Mouse (Mus musculus) G1E (cell line): ENCODE data around the gene Kcnc1. TPM values are rescaled to one million over a fixed set of nuclear protein-coding genes. Genes with fewer than 3 reads are reported as not detected.

Experiments
- ATAC-seq: 2 replicates; pipeline ENCODE4 v1.8.0; 2016; ENCODE audit warnings: mild to moderate bottlenecking; ENCODE audit not compliant: insufficient number of reproducible peaks, poor library complexity, low FRiP score, severe bottlenecking; ENCODE audit errors: extremely low read depth
- DNase-seq: peaks from one replicate; pipeline ENCODE4 v3.0.0; 2012; ENCODE audit warnings: low spot score
- H3K27me3 ChIP-seq: 2 replicates; pipeline ENCODE4 v1.6.1; 2012; ENCODE audit warnings: mild to moderate bottlenecking, low read length, inconsistent platforms; ENCODE audit not compliant: insufficient read depth
- H3K36me3 ChIP-seq: replicated peaks from 2 replicates; pipeline ENCODE3; 2012; ENCODE audit warnings: mild to moderate bottlenecking, inconsistent platforms
- H3K4me1 ChIP-seq: 2 replicates; pipeline ENCODE4 v1.6.1; 2012; ENCODE audit warnings: low read depth, low read length, inconsistent platforms, mixed read lengths; ENCODE audit not compliant: insufficient read depth
- H3K4me3 ChIP-seq: 2 replicates; pipeline ENCODE4 v1.5.1; 2012; ENCODE audit warnings: low read depth, mild to moderate bottlenecking, inconsistent platforms, low read length, moderate library complexity, mixed read lengths
- H3K9me3 ChIP-seq: replicated peaks from 2 replicates; pipeline ENCODE4 v1.6.1; 2012; ENCODE audit warnings: inconsistent platforms
- CTCF ChIP-seq: IDR thresholded peaks from 2 replicates; pipeline ENCODE4 v1.5.1; 2012; ENCODE audit warnings: low read depth, low read length, inconsistent platforms, mixed read lengths
- GATA1 ChIP-seq: IDR thresholded peaks from 2 replicates; pipeline ENCODE4 v1.6.1; 2012; ENCODE audit warnings: borderline replicate concordance, low read length, inconsistent platforms, mixed read lengths
- GATA2 ChIP-seq: IDR thresholded peaks from 2 replicates; pipeline ENCODE4 v1.6.1; 2012; ENCODE audit warnings: low read depth, low read length, inconsistent platforms, borderline replicate concordance
- POLR2AphosphoS5 ChIP-seq: IDR thresholded peaks from 2 replicates; pipeline ENCODE4 v1.6.1; 2012; ENCODE audit warnings: low read depth, low read length, inconsistent platforms; ENCODE audit not compliant: insufficient replicate concordance
- TAL1 ChIP-seq: conservative IDR thresholded peaks from 2 replicates; pipeline ENCODE4 v1.6.1; 2012; ENCODE audit warnings: low read depth, low read length, inconsistent platforms, mixed read lengths
- polyA plus RNA-seq: library from polyadenylated mRNA; stranded (reverse); fragments of >175 nt; gene quantifications from 2 replicates; pipeline ENCODE4 v1.2.3, GENCODE M21; 2012
- total RNA-seq, 2 experiments: library from RNA; stranded (forward) in 1 of 2; stranded (reverse) in 1 of 2; fragments of 200-1000 nt in 1 of 2; fragments of >200 nt in 1 of 2; fragmentation: Nextera tagmentation in 1 of 2; gene quantifications; 2 replicates each; pipeline ENCODE4 v1.2.3; 2014 to 2017

Gene Kcnc1
- total and polyA plus RNA-seq, 3 experiments = 0.11 TPM; not detected in 2

DNA sequence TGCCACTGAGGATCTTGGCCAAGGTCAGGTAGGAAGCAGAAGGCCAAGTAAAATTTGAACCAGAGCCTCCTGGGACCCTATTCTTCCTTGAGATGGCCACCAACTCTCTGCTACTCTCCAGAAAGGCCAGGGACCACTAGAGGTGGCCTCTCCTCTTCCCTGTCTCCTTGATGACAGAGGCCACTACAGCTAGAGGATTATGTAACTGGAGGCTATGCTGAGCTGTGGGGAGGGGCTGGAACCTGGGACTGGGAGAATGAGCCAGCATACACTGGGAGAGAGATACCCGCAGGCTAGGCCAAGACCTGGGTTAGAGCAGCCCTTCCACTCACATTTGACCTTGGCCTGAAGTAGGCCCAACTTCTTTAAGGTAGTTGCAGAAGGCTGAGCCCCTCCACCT is 3.4 kb downstream of the Kcnc1 start:
- no peak overlapping the region for H3K4me3 ChIP-seq
- TF ChIP-seq GATA2 (no peak), POLR2AphosphoS5 (no peak), CTCF (no peak), TAL1 (no peak), GATA1 (no peak)
- H3K4me1 ChIP-seq = no peaks in the 10 kb centered on the region
- peaks cover 3% of the 10 kb centered on the region; the same call in 1 of the 2 replicates for H3K27me3 ChIP-seq
- ATAC-seq (no peak), DNase-seq (no peak)
- H3K36me3 ChIP-seq = no peaks in the 10 kb centered on the region
- peaks cover 23% of the 10 kb centered on the region for H3K9me3 ChIP-seq

DNA sequence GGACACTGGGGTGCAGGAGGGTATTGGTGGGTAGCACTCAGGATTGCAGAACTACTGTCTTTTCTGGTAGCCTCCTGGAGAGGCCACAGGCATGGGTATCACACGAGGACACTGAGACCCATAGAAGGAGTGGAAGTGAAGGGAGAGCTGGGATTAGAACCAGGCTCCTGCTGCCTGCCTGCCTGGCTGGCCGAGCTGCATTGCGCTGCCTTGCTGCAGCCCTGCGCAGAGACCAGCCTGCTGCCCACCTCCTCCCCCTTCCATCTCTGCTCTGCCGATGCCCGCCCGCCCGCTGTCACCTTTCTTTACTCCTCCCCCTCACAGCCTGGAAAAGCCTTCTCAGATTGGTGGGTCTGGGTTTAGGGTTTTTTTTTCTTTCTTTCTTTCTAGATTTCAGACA is 4.0 kb downstream of the Kcnc1 start:
- ATAC-seq (no peak), DNase-seq (no peak)
- Histone ChIP-seq H3K36me3 (no peaks in the 10 kb centered on the region), H3K9me3 (peaks cover 23% of the 10 kb centered on the region), H3K27me3 (peaks cover 6% of the 10 kb centered on the region; the same call in 1 of the 2 replicates), H3K4me1 (no peaks in the 10 kb centered on the region), H3K4me3 (no peak overlapping the region)
- TF ChIP-seq GATA2 (no peak), GATA1 (no peak), TAL1 (no peak), POLR2AphosphoS5 (no peak), CTCF (no peak)

DNA sequence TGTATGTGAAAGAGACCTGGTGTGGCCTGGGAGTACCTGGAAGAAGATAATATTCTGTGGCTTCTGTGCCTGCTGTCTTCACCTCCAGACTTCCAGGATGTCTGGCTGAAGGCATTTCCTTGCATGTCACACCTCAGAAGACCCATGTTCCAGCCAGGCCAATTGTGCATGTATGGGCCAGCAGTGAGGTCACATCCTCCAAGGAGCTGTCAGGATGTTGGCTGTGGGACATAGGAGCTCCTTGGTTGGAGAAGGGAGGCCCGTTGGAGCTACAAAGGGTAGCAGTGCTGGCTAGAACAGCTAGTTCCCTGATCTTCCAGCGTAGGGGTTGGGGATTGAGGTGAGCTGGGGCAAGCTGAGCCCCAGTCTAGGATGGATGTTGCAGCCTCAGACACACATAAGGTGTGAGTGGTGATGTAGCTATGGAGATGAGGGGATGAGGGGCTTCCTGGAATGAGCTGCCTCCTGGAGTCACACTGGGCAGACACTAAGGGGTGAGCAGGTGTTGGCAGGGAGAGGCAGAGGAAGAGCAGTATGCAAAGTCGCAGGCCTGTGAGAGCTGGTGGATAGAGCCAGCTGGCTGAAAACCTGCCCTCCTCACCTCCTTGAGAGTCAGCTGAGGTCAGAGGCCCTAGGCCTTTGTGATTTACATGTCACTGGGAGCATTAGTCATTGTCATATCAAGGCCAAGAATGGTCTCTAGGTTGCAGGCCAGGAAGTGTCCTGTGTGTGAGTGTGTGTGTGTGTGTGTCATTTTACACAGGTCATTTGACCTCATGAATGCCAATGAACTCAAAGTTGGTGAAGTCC is 5.3 kb downstream of the Kcnc1 start:
- DNase-seq = no peak

GRCm38 (mm10) chr7:46403616-46404485 is 7.6 kb downstream of the Kcnc1 start:
- DNase-seq (no peak), ATAC-seq (no peak)
- H3K4me3 ChIP-seq = no peak overlapping the region
- TF ChIP-seq CTCF (no peak), TAL1 (no peak), POLR2AphosphoS5 (no peak), GATA2 (no peak), GATA1 (no peak)
- H3K36me3 ChIP-seq = no peaks in the 10 kb centered on the region
- no peaks in the 10 kb centered on the region for H3K4me1 ChIP-seq
- no peaks in the 10 kb centered on the region for H3K9me3 ChIP-seq
- 0 out of 2 replicates have a peak, but pooled peaks cover 3% of the 10 kb centered on the region for H3K27me3 ChIP-seq

More for the DNA sequence above, 5.3 kb downstream of the Kcnc1 start:
- ATAC-seq = no peak
- no peaks in the 10 kb centered on the region for H3K36me3 ChIP-seq
- H3K4me1 ChIP-seq = no peaks in the 10 kb centered on the region
- TF ChIP-seq GATA1 = no peak
- no peak for TF ChIP-seq CTCF
- TF ChIP-seq GATA2 = no peak
- TF ChIP-seq POLR2AphosphoS5 = no peak
- TF ChIP-seq TAL1 = no peak
- H3K4me3 ChIP-seq = no peak overlapping the region
- peaks cover 6% of the 10 kb centered on the region; the same call in 1 of the 2 replicates for H3K27me3 ChIP-seq
- peaks cover 17% of the 10 kb centered on the region for H3K9me3 ChIP-seq

- DNase-seq = no peak
- H3K4me1 ChIP-seq = no peaks in the 10 kb centered on the region
- TF ChIP-seq POLR2AphosphoS5 = no peak
- no peak for TF ChIP-seq GATA1
- TF ChIP-seq CTCF = no peak
- TF ChIP-seq GATA2 = no peak
- no peak for TF ChIP-seq TAL1
- no peaks in the 10 kb centered on the region for H3K36me3 ChIP-seq
- no peaks in the 10 kb centered on the region for H3K9me3 ChIP-seq
- 0 out of 2 replicates have a peak, but pooled peaks cover 3% of the 10 kb centered on the region for H3K27me3 ChIP-seq
- H3K4me3 ChIP-seq = no peak overlapping the region
- ATAC-seq = no peak
These were observed 8.5 kb downstream of the Kcnc1 start for GRCm38 (mm10) chr7:46404756-46405155.

- no peaks in the 10 kb centered on the region for H3K4me1 ChIP-seq
- peaks cover 3% of the 10 kb centered on the region; the same call in 1 of the 2 replicates for H3K27me3 ChIP-seq
- ATAC-seq = no peak
- no peak for DNase-seq
- no peak overlapping the region for H3K4me3 ChIP-seq
- no peak for TF ChIP-seq GATA2
- TF ChIP-seq GATA1 = no peak
- TF ChIP-seq POLR2AphosphoS5 = no peak
- no peak for TF ChIP-seq TAL1
- no peaks in the 10 kb centered on the region for H3K36me3 ChIP-seq
- no peaks in the 10 kb centered on the region for H3K9me3 ChIP-seq
These were observed 12.3 kb downstream of the Kcnc1 start for GRCm38 (mm10) chr7:46408606-46409005.
